Mouse (Mus musculus) layer of hippocampus, adult 2 months (tissue): Measurements from ENCODE around the gene Kcnd3. TPM values are rescaled to one million over a fixed set of nuclear protein-coding genes. Genes with fewer than 3 reads are reported as not detected.

Experiments used
- DNase-seq, 2 experiments: peaks; one replicate each; pipeline ENCODE4 v3.0.0; 2022; ENCODE audit warnings: low spot score in 2 of 2
- H3K27ac ChIP-seq: fragments of 200-600 bp; 2 replicates; pipeline ENCODE4 v1.8.1; 2022
- H3K4me3 ChIP-seq: fragments of 200-600 bp; 2 replicates; pipeline ENCODE4 v1.8.1; 2022; ENCODE audit warnings: mild to moderate bottlenecking
- CTCF ChIP-seq: fragments of 200-600 bp; conservative IDR thresholded peaks from 2 replicates; pipeline ENCODE4 v1.8.1; 2022; ENCODE audit warnings: antibody characterized with exemption, mild to moderate bottlenecking, moderate library complexity
- total RNA-seq, 2 experiments: library from RNA; stranded (reverse); gene quantifications; 2 replicates each; pipeline ENCODE4 v1.2.3; 2021

Gene Kcnd3
- total RNA-seq, 2 experiments from 2014 or later: 60.2 to 64.9 TPM

DNA sequence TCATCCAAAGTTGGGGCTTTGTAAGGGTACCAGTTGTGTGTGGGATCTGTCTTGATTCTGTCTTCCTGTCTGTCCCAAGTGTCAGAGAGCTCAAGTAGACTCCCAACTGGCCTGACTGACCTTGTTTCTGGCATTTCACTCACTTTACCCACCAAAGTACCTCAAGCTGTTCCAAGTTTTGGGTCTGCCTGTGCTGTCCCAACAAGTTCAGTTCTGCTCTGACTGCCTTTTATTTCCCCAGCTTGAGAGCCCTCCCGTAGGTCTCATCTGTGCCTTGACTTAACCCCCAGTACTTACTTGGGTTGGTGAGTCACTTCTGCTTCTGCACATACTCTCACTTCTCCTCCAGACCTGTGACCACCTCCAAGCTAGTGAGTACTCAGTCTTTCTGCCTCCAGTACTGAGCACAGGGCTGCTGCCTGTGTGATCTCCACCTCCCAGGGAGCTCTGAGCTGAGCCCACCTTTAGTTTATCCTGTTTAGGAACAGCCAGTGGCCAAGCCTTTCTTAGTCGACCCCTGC, 269.6 kb downstream of the Kcnd3 start:
- Histone ChIP-seq H3K27ac (no peak overlapping the region), H3K4me3 (no peak overlapping the region)
- no peak for TF ChIP-seq CTCF
- DNase-seq: no peak

DNA sequence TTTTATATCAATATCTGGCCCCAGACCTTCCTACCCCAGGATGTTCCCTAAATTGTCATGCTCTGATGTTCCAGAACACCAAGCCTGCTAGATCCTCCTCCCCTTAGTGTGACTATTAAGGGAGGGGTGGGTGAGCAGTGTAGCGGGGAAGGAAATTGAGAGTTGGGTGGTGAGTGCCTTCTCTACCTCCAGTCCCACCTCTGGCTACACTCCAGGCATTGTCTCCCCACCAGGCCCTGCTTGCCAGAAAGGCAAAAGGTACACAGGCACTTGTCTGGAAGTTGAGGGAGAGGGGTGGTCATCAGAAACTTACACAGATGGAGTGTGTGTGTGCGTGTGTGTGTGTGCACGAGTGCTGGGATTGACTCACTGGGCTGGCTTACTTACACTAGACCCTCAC, 270.4 kb downstream of the Kcnd3 start:
- TF ChIP-seq CTCF: no peak
- H3K4me3 ChIP-seq: no peak overlapping the region
- no peak overlapping the region for H3K27ac ChIP-seq
- DNase-seq: no peak

Other genes starting within 250 kb of the Kcnd3 start
- 10 to 100 TPM; 12.5 to 12.9 TPM for gene Ddx20, start 235.2 kb downstream of the Kcnd3 start, total RNA-seq